Mouse (Mus musculus): ENCODE measurements around the gene Dlgap1.

Gene Dlgap1

DNA sequence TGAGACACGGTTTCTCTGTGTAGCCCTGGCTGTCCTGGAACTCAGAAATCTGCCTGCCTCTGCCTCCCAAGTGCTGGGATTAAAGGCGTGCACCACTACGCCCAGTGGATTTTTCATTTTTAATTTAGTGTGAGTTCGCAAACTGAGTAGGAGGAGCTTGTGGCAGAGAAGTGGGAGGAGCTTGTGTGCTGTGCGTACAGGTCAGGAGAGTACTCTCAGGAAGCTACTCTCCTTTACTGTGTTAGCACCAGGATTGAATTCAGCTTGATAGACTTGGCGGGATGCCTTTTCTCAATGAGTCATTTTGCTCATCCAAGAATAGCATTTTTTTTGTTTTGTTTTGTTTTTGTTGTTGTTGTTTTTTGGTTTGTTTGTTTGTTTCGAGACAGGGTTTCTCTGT lies 793.1 kb downstream of the Dlgap1 start:
- no peak for DNase-seq (ENCODE audit: low spot score)

GRCm38 (mm10) chr17:70762634-70763033 lies 793.8 kb downstream of the Dlgap1 start:
- DNase-seq (ENCODE audit: low spot score), result no peak

- DNase-seq (ENCODE audit: low spot score), result no peak
Measured at GRCm38 (mm10) chr17:70765337-70765736, 796.5 kb downstream of the Dlgap1 start.

DNA sequence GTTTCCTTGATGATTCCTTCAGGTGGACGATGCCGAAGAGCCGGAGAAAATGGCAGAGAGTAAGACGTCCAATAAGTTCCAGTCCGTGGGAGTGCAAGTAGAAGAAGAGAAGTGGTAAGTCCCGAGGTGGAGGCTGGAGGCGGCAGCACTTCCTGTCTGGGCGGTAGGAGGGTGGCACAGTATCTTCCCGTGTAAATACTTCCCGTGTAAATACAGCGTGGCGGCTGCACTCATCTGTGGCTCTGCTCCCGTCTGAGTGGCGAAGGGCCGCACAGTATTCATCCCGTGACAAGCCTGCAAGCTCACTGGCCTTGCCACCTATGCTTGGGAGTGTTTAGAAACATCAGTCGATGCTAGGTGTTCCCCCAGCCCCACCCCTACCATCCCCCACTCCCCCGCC lies 797.1 kb downstream of the Dlgap1 start:
- DNase-seq (ENCODE audit: low spot score), result no peak

GRCm38 (mm10) chr17:70772120-70772899 lies 803.4 kb downstream of the Dlgap1 start:
- no peak for DNase-seq (ENCODE audit: low spot score)

GRCm38 (mm10) chr17:70779770-70780169 lies 810.9 kb downstream of the Dlgap1 start:
- no peak for DNase-seq (ENCODE audit: low spot score)

DNA sequence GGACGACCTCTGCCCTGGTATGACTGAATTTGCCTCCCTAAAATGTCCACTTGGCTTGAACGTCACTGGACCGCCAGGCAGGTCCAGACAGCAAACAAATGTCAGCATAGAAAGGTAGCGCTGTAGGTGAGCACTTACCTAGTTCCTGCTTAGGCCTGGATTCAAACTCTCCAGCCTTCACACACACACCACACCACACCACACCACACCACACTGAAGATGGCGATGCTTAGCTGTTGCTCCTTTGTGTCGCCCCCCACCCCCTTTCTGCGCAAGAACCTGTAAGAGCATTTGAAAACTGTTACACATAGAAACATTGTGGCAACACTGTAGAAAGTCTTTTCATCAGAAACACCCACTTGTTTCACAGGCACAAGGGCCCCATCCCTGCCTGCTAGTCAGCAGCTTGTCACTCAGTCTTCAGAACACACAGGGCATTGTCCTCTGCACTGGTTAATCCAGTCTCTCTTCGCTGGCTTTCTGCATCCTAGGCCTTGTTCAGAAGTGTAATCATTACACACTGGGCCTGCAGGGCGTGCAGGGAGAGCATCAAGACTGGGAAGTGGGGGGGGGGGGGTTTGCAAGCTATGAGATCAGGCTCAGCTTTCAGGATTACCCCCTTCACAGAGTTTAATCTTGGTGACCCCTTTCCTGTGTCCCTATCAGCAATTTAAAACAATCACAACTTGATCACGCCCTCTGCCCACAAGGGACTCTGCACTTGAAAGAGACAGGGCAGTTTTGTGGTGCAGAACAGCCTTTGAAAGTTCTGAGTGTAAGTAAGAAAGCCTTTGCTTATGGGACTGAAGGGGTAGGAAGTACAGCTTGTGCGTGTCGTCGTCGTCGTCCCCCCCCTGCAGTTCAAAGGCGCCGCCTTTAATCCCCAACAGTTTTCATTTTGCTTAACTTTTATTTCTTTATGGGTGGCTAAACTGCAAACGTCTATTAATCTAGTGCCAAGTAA lies 812.1 kb downstream of the Dlgap1 start:
- DNase-seq (ENCODE audit: low spot score), result no peak

DNA sequence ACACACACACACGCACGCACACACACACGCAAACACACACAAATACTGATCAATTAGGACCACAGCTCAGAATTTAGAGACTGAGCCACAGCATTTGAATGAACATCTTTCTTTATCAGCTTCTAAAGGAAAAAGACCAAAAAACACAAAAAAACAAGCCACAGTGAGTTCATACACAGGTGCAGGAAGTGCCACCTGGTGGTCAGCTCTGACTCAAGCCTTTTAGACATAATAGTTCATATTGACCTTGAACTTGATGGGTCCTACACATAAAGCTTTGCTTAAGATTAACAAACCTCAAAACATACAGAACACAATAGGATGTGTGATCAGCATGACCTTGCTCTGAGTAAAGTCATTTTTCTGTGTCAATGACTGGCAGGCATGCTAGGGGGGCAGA lies 814.4 kb downstream of the Dlgap1 start:
- DNase-seq (ENCODE audit: low spot score), result no peak

DNA sequence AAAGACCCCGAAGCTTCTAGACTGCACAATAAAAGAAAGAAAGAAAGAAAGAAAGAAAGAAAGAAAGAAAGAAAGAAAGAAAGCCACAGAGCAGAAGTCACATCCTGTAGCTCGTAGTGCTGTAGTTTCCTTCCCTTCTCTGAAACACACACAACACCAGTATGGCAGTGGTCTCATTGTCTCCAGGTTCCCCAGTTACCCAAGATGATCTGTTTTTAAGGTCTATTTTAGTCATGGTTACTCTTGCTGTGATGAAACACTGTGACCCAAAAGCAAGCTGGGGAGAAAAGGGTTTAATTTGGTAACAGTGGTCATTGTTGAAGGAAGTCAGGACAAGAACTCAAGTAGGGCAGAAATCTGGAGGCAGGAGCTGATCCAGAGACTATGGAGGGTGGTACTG lies 818.5 kb downstream of the Dlgap1 start:
- DNase-seq (ENCODE audit: low spot score), result no peak

- DNase-seq (ENCODE audit: low spot score), result no peak
Measured at GRCm38 (mm10) chr17:70790801-70791200, 821.9 kb downstream of the Dlgap1 start.

- DNase-seq (ENCODE audit: low spot score), result no peak
Measured at GRCm38 (mm10) chr17:70791596-70792275, 822.9 kb downstream of the Dlgap1 start.

DNA sequence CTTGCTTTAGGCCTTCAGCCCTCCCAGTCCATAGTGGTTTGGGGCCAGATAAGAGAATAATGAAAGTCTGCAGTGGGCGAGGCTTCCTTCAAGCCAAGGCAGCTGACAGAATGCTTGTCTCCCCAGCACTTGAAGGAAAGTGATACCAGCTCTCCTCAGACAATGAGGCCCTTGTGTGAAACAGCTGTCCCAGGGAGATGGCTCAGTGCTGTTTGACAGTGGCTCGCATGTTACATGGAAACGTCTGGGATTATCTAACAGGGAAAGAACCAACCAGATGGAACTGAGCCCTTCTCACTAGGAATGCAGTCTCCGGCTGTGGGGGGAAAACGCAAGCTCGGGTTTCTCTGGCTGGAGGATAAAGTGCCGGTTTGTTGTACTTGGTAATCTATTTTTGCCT lies 825.4 kb downstream of the Dlgap1 start:
- DNase-seq (ENCODE audit: low spot score), result no peak

DNA sequence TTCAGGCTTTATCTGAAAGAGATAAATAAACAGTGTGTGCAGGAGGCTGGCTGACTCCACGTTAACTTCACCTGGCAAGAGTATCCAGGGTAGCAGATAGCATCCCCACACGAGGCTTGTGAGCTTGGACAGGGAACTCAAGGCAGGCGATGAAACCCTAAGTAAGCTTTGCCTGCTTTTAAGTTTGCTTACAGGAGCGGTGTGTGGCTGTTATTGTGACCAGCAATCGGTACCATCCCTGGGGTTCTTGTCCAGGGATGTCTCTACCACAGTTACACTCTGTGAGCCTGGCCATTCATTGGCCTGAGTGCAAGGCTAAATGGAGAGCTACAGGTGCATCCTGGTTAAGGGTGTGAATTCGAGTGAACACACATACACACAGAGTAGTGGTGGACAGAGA lies 825.8 kb downstream of the Dlgap1 start:
- no peak for DNase-seq (ENCODE audit: low spot score)

DNA sequence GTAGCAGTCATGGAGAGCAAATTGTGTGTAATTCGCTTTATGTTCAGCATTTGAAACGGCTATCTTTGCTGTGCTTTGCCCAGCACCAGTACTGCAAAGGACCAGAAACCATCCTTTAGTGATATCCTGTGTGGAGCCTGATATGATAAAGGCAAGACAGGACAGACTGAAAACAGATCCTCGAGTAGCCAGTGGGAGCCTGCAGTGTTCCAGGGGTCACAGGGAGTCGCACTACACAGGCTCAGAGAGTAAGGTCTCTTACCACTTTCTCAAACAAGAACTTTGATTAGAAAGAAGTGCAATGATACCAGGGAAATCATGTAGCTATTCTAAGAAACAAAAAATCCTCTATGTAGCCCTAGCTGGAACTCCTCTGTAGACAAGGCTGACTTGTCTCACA lies 826.3 kb downstream of the Dlgap1 start:
- DNase-seq (ENCODE audit: low spot score), result no peak

GRCm38 (mm10) chr17:70796940-70797772 lies 828.3 kb downstream of the Dlgap1 start:
- peak; percentile 30 for DNase-seq (ENCODE audit: low spot score)

- DNase-seq (ENCODE audit: low spot score), result no peak
Measured at GRCm38 (mm10) chr17:70797773-70798045, 828.8 kb downstream of the Dlgap1 start.

DNA sequence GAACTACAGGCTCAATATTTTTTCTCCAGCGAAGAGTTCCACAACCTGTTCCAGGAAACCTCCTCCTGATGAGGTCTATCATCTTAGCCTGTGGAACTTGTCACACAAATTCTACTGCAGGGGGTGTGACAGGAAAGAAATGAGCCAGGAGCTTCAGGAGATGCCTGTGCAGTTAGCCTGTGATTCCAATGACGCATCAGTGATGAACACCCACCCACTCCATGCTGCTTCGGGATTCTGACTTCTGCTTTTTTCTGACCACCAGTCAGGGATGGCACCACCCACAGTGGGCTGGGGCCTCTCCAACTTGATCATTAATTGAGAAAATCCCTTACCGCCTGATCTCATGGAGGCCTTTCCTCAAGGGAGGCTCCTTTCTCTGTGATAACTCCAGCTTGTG lies 830.4 kb downstream of the Dlgap1 start:
- DNase-seq (ENCODE audit: low spot score), result no peak

GRCm38 (mm10) chr17:70802022-70802421 lies 833.1 kb downstream of the Dlgap1 start:
- DNase-seq (ENCODE audit: low spot score), result no peak

- no peak for DNase-seq (ENCODE audit: low spot score)
Measured at GRCm38 (mm10) chr17:70805866-70806265, 837.0 kb downstream of the Dlgap1 start.

- DNase-seq (ENCODE audit: low spot score), result no peak
Measured at GRCm38 (mm10) chr17:70806600-70806999, 837.7 kb downstream of the Dlgap1 start.

DNA sequence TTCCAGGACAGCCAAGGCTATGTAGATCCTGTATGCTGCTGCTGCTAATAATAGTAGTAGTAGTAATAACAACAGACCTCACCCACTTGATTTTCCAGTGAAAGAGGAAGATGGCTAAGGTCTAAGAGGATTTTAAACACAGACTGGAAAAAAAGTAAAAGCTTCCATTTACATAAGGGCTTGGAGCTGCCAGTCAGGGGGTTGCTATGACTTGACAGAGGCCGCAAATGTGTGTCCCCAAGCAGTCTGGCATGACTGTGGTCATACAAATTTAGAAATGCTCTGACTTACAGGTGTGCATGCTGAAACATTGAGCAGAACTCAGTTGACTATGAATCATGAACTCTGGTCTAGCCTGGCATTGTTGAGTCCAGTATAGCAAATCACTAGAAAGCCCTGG lies 839.0 kb downstream of the Dlgap1 start:
- no peak for DNase-seq (ENCODE audit: low spot score)

- no peak for DNase-seq (ENCODE audit: low spot score)
Measured at GRCm38 (mm10) chr17:70808837-70809236, 840.0 kb downstream of the Dlgap1 start.
